In the genomic region with DNA sequence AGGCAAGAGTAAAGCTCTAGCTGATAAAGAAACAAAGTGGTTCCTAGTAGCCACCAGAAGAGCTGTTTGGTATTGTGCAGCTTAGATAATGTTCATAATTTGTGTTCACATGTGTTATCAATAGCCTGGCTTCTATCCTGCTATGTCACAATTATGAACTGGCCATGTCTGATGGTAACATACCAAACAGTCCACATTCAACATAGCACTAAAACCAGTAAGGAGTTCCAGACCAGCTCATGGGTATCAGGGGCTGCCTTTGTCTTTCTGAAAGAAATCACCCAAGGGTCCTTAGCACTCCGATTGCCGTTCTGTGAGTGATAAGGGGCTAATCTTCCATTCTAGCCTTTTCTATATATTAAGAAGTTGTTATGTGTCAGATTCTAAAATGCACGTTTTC, we compare ENCODE assay signal across 18 mouse cellular contexts.
"Had no signal": no experiment of that assay in that cellular context is flagged by ENCODE, and none has a peak within 500 bp of the region (broad histone marks: within the 10 kb centered on the region; RNA-seq: fewer than 3 reads in every experiment).

No protein-coding gene starts in this region.

- H3K27me3 ChIP-seq: kidney, embryonic 15.5 days; liver, embryonic 13.5 days; midbrain, embryonic 12.5 days; midbrain, embryonic 15.5 days; neural tube, embryonic 12.5 days; neural tube, embryonic 15.5 days had no signal

- H3K4me1 ChIP-seq: kidney, embryonic 15.5 days; liver, embryonic 13.5 days; midbrain, embryonic 12.5 days; midbrain, embryonic 15.5 days; neural tube, embryonic 12.5 days; neural tube, embryonic 15.5 days had no signal

- H3K9ac ChIP-seq: kidney, embryonic 15.5 days; liver, embryonic 13.5 days; midbrain, embryonic 12.5 days; midbrain, embryonic 15.5 days; neural tube, embryonic 12.5 days; neural tube, embryonic 15.5 days had no signal

- H3K4me3 ChIP-seq: kidney, embryonic 15.5 days; left cerebral cortex, adult 2 months; liver, embryonic 13.5 days; midbrain, embryonic 12.5 days; midbrain, embryonic 15.5 days; neural tube, embryonic 12.5 days; neural tube, embryonic 15.5 days had no signal

- ATAC-seq: midbrain, embryonic 15.5 days had no signal

- H3K4me2 ChIP-seq: kidney, embryonic 15.5 days; liver, embryonic 13.5 days; midbrain, embryonic 12.5 days; midbrain, embryonic 15.5 days; neural tube, embryonic 12.5 days; neural tube, embryonic 15.5 days had no signal

- DNase-seq: kidney, postnatal 10 days; kidney, postnatal 36 days; layer of hippocampus, postnatal 36 days; liver, embryonic 13.5 days; lung, adult 2 months; right cerebral cortex, adult 18-20 months; right cerebral cortex, postnatal 14 days; right cerebral cortex, postnatal 4 days; thymus, adult 2 months; thymus, postnatal 14 days; thymus, postnatal 4 days had no signal

- H3K36me3 ChIP-seq: kidney, embryonic 15.5 days; liver, embryonic 13.5 days; midbrain, embryonic 12.5 days; midbrain, embryonic 15.5 days; neural tube, embryonic 12.5 days; neural tube, embryonic 15.5 days had no signal

- H3K9me3 ChIP-seq: kidney, embryonic 15.5 days; liver, embryonic 13.5 days; midbrain, embryonic 12.5 days; midbrain, embryonic 15.5 days; neural tube, embryonic 12.5 days; neural tube, embryonic 15.5 days had no signal

- H3K27ac ChIP-seq: kidney, embryonic 15.5 days; left cerebral cortex, adult 2 months; liver, embryonic 13.5 days; macrophage; midbrain, embryonic 12.5 days; midbrain, embryonic 15.5 days; neural tube, embryonic 12.5 days; neural tube, embryonic 15.5 days had no signal
